Mouse (Mus musculus) liver, embryonic 14 days (tissue): Measurements from ENCODE around the gene Samd7. TPM values are rescaled to one million over a fixed set of nuclear protein-coding genes. Genes with fewer than 3 reads are reported as not detected.

ENCODE experiments used
- polyA plus RNA-seq: library from polyadenylated mRNA; depleted of rRNA; stranded (reverse); fragments of >200 nt; gene quantifications from 2 replicates; pipeline ENCODE4 v1.2.3, GENCODE M21; 2012; rRNA removed

The Samd7 gene
- polyA plus RNA-seq = 0.05 TPM in 2 replicates

DNA sequence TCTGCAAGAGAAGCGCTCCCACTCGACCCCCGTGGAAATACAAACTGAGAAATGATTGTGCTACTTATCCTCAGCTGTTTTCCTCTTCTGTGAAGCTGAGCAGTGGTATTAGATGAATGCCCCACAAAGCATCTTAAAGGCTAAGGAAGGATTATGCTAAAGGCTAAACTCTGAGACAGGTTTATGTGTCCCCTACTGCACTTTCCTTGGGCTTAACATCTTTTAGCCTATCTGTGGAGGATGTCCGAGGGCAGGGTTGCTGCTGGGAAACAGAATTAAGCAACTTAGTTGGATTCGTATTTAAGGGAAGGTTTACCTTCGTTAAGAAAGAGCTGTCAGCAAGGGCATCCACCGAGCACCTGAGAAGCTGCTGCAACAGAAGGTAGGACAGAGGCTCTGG is at the start of gene Samd7:
Gene Samd7, plus strand, starts transcription at position 288 of the 400 bp plus-strand sequence.

DNA sequence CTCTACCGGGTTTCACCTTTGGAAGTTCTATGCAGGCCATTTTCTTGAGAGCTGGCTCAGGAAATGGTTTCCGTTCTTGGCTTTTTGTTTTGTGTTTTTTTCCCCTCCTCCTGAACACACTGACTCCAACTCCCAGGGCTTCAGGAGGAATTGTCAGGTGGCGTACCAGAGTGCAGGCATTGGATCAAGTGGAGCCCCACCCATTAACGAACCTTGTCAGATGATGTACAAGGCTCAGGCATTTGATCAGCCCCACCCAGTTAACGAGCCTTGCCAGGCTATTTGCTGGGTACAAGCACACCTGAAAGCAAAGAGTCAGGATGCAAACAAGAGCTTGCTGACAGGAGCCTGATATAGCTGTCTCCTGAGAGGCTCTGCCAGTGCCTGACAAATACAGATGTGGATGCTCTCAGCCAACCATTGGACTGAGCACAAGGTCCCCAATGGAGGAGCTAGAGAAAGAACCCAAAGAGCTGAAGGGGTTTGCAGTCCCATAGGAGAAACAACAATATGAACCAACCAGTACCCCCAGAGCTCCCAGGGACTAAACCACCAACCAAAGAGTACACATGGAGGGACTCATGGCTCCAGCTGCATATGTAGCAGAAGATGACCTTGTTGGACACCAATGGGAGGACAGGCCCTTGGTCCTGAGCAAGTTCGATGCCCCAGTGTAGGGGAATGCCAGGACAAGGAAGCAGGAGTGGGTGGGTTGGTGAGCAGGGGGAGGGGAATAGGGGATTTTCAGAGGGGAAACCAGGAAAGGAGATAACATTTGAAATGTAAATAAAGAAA is 46.2 kb upstream of the Samd7 start, which contains the start of gene Lrrc31:
Gene Lrrc31, minus strand, starts transcription at position 133 of the 795 bp plus-strand sequence.

DNA sequence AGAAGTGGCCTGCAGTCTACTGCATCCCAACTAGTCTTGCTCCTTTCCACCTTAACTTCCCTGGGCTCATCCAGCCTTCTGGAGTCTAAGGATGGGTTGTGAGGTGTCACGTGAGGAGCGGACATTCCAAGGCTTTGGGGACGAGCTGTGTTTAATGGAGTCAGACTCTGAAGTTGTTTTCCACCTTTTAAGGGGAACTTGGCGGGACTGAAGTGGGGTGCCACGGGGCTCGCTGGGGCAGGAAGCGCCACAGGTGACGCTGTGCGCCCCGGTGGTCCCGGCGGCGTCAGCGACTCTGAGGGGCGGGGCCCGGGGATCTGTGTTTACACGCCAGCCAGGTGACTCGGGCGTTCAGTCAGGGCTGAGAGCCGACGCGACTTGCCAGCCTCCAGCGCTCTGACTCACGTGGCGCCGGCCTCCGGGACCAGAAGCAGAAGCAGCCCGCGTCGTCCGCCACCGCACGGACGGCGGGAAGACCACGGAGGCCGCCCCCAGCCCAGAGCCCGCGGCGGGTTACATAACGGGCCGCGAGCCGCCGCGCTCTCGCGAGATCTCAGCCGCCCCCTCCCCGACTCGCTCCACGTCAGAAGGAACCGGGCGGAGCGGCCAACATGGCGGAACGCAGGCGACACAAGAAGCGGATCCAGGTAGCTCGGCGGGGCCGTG is 46.8 kb downstream of the Samd7 start, which contains the start of gene Sec62:
Gene Sec62, plus strand, starts transcription at position 139 of the 666 bp plus-strand sequence.

Other genes starting within 250 kb of the Samd7 start
- 0.68 and 0.81 TPM in 2 replicates for gene Mecom, start 198.3 kb upstream of the Samd7 start, polyA plus RNA-seq
- not detected in 2 replicates for gene Actrt3, start 146.4 kb upstream of the Samd7 start, polyA plus RNA-seq
- gene Mynn, start 144.2 kb upstream of the Samd7 start, polyA plus RNA-seq = 5.1 and 7.9 TPM in 2 replicates
- not detected in 2 replicates for gene Lrriq4, start 101.8 kb upstream of the Samd7 start, polyA plus RNA-seq
- gene Lrrc34, start 98.4 kb upstream of the Samd7 start, polyA plus RNA-seq = 0.03 and 0.05 TPM in 2 replicates
- gene Lrrc31, start 46.5 kb upstream of the Samd7 start, polyA plus RNA-seq = not detected in 2 replicates
- 27.7 and 30.8 TPM in 2 replicates for gene Sec62, start 46.6 kb downstream of the Samd7 start, polyA plus RNA-seq
- 1.5 and 2.0 TPM in 2 replicates for gene Gpr160, start 109.7 kb downstream of the Samd7 start, polyA plus RNA-seq
- 3.0 and 3.2 TPM in 2 replicates for gene Phc3, start 223.1 kb downstream of the Samd7 start, polyA plus RNA-seq
- gene Prkci, start 249.5 kb downstream of the Samd7 start, polyA plus RNA-seq = 4.7 and 5.6 TPM in 2 replicates